Mouse (Mus musculus): Measurements from ENCODE around the gene Olfr77. TPM values are rescaled to one million over a fixed set of nuclear protein-coding genes. Genes with fewer than 3 reads are reported as not detected.

Gene Olfr77
- 1.0 TPM for polyA plus RNA-seq (2017; shearing (Covaris generic))

GRCm38 (mm10) chr9:19916565-19916964, at the start of gene Olfr77:
TSS of gene Olfr77 (plus strand) at chr9:19916865.

DNA sequence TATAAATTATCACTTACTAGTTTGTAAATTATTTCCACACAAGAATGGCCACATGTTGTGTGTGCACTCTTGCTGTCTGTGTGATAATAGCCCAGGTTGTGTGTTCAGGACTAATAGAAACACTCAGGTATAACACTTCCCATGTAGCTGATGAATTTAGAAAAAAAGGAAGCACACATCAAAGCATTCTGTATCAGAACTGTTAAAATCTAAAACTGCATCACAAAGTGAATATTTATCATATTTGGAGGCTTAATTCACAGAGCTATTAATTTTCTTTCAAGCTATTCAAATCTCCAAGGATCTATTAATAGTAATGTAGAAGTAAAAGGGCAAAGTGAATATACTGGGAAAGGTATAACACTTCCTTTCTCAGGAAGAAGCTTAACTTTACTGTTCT, 28.8 kb upstream of the Olfr77 start, which contains the start of gene Olfr862:
Olfr862 (minus strand) TSS at position 101 of the 400 bp plus-strand sequence.

Other genes starting within 250 kb of the Olfr77 start
- not detected for gene Olfr857, start 207.4 kb upstream of the Olfr77 start, polyA plus RNA-seq (2017; shearing (Covaris generic))
- gene Olfr58, start 136.6 kb upstream of the Olfr77 start, polyA plus RNA-seq (2017; shearing (Covaris generic)): not detected
- gene Olfr859, start 112.0 kb upstream of the Olfr77 start, polyA plus RNA-seq (2017; shearing (Covaris generic)): not detected
- gene Olfr860, start 67.1 kb upstream of the Olfr77 start, polyA plus RNA-seq (2017; shearing (Covaris generic)): not detected
- not detected for gene Olfr862, start 28.9 kb upstream of the Olfr77 start, polyA plus RNA-seq (2017; shearing (Covaris generic))
- gene Olfr866, start 111.2 kb downstream of the Olfr77 start, polyA plus RNA-seq (2017; shearing (Covaris generic)): not detected
- not detected for gene Olfr867, start 140.7 kb downstream of the Olfr77 start, polyA plus RNA-seq (2017; shearing (Covaris generic))
- gene Olfr868, start 181.8 kb downstream of the Olfr77 start, polyA plus RNA-seq (2017; shearing (Covaris generic)): 0.24 TPM
- not detected for gene Olfr869, start 212.1 kb downstream of the Olfr77 start, polyA plus RNA-seq (2017; shearing (Covaris generic))